Mouse (Mus musculus): Measurements from ENCODE around the gene Arsg.

- no peak for TF ChIP-seq CTCF (IDR thresholded peaks at IDR 0.05; ENCODE audit: extremely low read depth, insufficient read depth, low read length)
- TF ChIP-seq POLR2A (IDR thresholded peaks at IDR 0.05; ENCODE audit: extremely low read depth, insufficient read depth, low read length), result no peak
These were observed 91.5 kb downstream of the Arsg start for GRCm38 (mm10) chr11:109564466-109565214.
